Comparison of ENCODE assay signal across 8 mouse cellular contexts in the genomic region with DNA sequence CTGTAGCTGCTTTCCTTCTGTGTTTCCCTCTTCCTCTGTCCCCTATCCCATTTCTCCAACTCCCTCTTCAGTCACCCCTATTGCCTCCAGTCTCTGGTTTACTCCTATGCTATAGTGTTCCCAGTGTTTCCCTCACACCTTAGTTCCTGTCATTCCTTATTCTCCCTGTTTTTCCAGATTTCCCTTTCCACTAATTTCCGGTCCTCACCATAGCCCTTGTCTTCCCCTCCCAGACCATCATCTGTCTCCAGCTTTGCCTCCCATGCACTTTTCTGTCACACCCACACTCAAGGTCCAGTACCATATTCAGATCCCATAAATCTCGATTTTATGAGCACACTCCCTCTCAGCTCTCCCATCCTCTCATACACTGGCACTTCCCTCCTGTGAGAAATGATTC. TPM values are rescaled to one million over a fixed set of nuclear protein-coding genes. Genes with fewer than 3 reads are reported as not detected.
A peak's percentile ranks its signal among the peaks of the same experiment; 100 is the strongest.
DNase-seq lines count a peak whose midpoint lies in the region; ATAC-seq and TF ChIP-seq lines count a peak whose summit lies in the region.

No protein-coding gene starts in this region.

- no peaks in the 10 kb centered on the region for H3K9me3 ChIP-seq in forebrain, embryonic 10.5 days
- H3K9me3 ChIP-seq in hindbrain, embryonic 14.5 days (ENCODE audit: control insufficient read depth, low read length): no peaks in the 10 kb centered on the region
- no peaks in the 10 kb centered on the region for H3K9me3 ChIP-seq in neural tube, embryonic 12.5 days

- no peak for ATAC-seq in hindbrain, embryonic 14.5 days (ENCODE audit: low FRiP score)
- no peak for ATAC-seq in neural tube, embryonic 12.5 days (ENCODE audit: low FRiP score, low read depth)

- peak overlapping the region; percentile 85 for H3K9ac ChIP-seq in hindbrain, embryonic 14.5 days
- H3K9ac ChIP-seq in neural tube, embryonic 12.5 days: no peak overlapping the region

- no peak for DNase-seq in left cerebral cortex, adult 2 months (ENCODE audit: extremely low spot score in 1 of 2, low spot score in 2 of 2)
- DNase-seq in left cerebral cortex, adult 8-10 months (ENCODE audit: low spot score in 2 of 2): no peak
- DNase-seq in forebrain, embryonic 10.5 days (ENCODE audit: extremely low spot score, low spot score): no peak
- no peak for DNase-seq in hindbrain, embryonic 14.5 days (ENCODE audit: low spot score)
- DNase-seq in frontal cortex, postnatal 14 days (ENCODE audit: low spot score in 2 of 2): no peak
- DNase-seq in gastrocnemius, postnatal 25 days: no peak
- no peak for DNase-seq in gastrocnemius, postnatal 14 days

- peak overlapping the region; percentile 88 for H3K4me3 ChIP-seq in left cerebral cortex, adult 2 months
- H3K4me3 ChIP-seq in forebrain, embryonic 10.5 days: peak overlapping the region; percentile 69
- H3K4me3 ChIP-seq in hindbrain, embryonic 14.5 days (replicated peaks; ENCODE audit: low read length): peak overlapping the region; percentile 59
- H3K4me3 ChIP-seq in neural tube, embryonic 12.5 days: peak overlapping the region; percentile 56

- H3K27me3 ChIP-seq in forebrain, embryonic 10.5 days (ENCODE audit: poor library complexity, severe bottlenecking): peaks cover 48% of the 10 kb centered on the region
- no peaks in the 10 kb centered on the region for H3K27me3 ChIP-seq in hindbrain, embryonic 14.5 days (ENCODE audit: control insufficient read depth, insufficient read depth, low read length)
- H3K27me3 ChIP-seq in neural tube, embryonic 12.5 days (replicated peaks): peaks cover 5% of the 10 kb centered on the region; the same call in 1 of the 2 replicates

- H3K27ac ChIP-seq in left cerebral cortex, adult 2 months: peak overlapping the region; percentile 99
- 0 out of 2 replicates have a peak overlapping the region, but pooled peaks have one; percentile 90 for H3K27ac ChIP-seq in forebrain, embryonic 10.5 days
- peak overlapping the region; percentile 95 for H3K27ac ChIP-seq in hindbrain, embryonic 14.5 days
- no peak overlapping the region for H3K27ac ChIP-seq in neural tube, embryonic 12.5 days

- TF ChIP-seq CTCF in left cerebral cortex, adult 2 months (IDR thresholded peaks at IDR 0.05): no peak

- intact Hi-C loops in left cerebral cortex, adult 2 months (cut with DNase I): loop anchor here (5.0 to 10.0 kb wide), 11 partner anchors 80 to 1910 kb away; no protein-coding TSS in a partner anchor
- intact Hi-C loops in gastrocnemius, postnatal 14 days (cut with DNase I; ENCODE audit: low total_unique reads): no loop called here

- peaks cover 30% of the 10 kb centered on the region for H3K4me1 ChIP-seq in forebrain, embryonic 10.5 days
- peaks cover 21% of the 10 kb centered on the region for H3K4me1 ChIP-seq in hindbrain, embryonic 14.5 days (replicated peaks; ENCODE audit: control insufficient read depth, insufficient read depth, low read length)
- H3K4me1 ChIP-seq in neural tube, embryonic 12.5 days: peaks cover 9% of the 10 kb centered on the region

- 35% methylated on average over 2 of the region's 2 CpGs for WGBS in forebrain, embryonic 10.5 days
- 22% methylated on average over 2 of the region's 2 CpGs for WGBS in hindbrain, embryonic 14.5 days
- 24% methylated on average over 2 of the region's 2 CpGs for WGBS in neural tube, embryonic 12.5 days

- H3K36me3 ChIP-seq in forebrain, embryonic 10.5 days (replicated peaks): no peaks in the 10 kb centered on the region
- H3K36me3 ChIP-seq in hindbrain, embryonic 14.5 days (replicated peaks; ENCODE audit: control insufficient read depth, insufficient read depth): no peaks in the 10 kb centered on the region
- no peaks in the 10 kb centered on the region for H3K36me3 ChIP-seq in neural tube, embryonic 12.5 days

- H3K4me2 ChIP-seq in hindbrain, embryonic 14.5 days (replicated peaks): peak overlapping the region; percentile 79
- peak overlapping the region; percentile 94 for H3K4me2 ChIP-seq in neural tube, embryonic 12.5 days (replicated peaks)

RNA-seq across cellular contexts. Expression of gene Negr1, which starts 1.2 kb away (rescaled TPM):
- 100 to 1,000 TPM; 206 to 222 TPM for total RNA-seq in left cerebral cortex, adult 2 months (2021)
- total RNA-seq in left cerebral cortex, adult 8-10 months (2022): 100 to 1,000 TPM; 161 to 204 (median 191) TPM
- 1.5 and 2.1 TPM in 2 replicates for polyA plus RNA-seq in forebrain, embryonic 10.5 days (2016; fragmentation: Nextera tagmentation; extraction: Ambion mirVana)
- polyA plus RNA-seq in hindbrain, embryonic 14.5 days (2014; fragmentation: Nextera tagmentation; extraction: Ambion mirVana): 46.2 and 50.4 TPM in 2 replicates
- 8.8 and 10.8 TPM in 2 replicates for polyA plus RNA-seq in neural tube, embryonic 12.5 days (2016; fragmentation: Nextera tagmentation; extraction: Ambion mirVana)
- total RNA-seq in gastrocnemius, postnatal 25 days (2021): under 1 TPM; 0.49 to 0.62 TPM
- total RNA-seq in gastrocnemius, postnatal 14 days (2021): 1 to 10 TPM; 1.2 to 1.7 TPM

Comparison
In these comparisons a context has a peak if more than half of its experiments do, and no peak if none do; other contexts are left out.
1. RNA of gene Negr1, which starts 1.2 kb away (total RNA-seq): 206 to 222 TPM in left cerebral cortex, adult 2 months and 161 to 204 TPM in left cerebral cortex, adult 8-10 months; 1.2 to 1.7 TPM in gastrocnemius, postnatal 14 days and 0.49 to 0.62 TPM in gastrocnemius, postnatal 25 days; every median in the first group is over 10 times any median in the second.
2. Peak in every context shown above with its lines, with median percentiles within 50 percentile points of each other: H3K4me3 ChIP-seq.